Mouse (Mus musculus) C2C12 (cell line): ENCODE data around the gene Fam241b. TPM values are rescaled to one million over a fixed set of nuclear protein-coding genes. Genes with fewer than 3 reads are reported as not detected.

ENCODE experiments used
- H3K27me3 ChIP-seq: one replicate; pipeline ENCODE4 v1.6.1; 2011; ENCODE audit not compliant: control insufficient read depth, insufficient read depth, insufficient read length
- H3K36me3 ChIP-seq: one replicate; pipeline ENCODE4 v1.6.1; 2011; ENCODE audit not compliant: control insufficient read depth, insufficient read depth
- H3K4me3 ChIP-seq: one replicate; pipeline ENCODE4 v1.5.1; 2011; ENCODE audit warnings: mild to moderate bottlenecking, control low read depth; ENCODE audit not compliant: poor library complexity, insufficient read depth, severe bottlenecking
- H3K79me2 ChIP-seq: one replicate; pipeline ENCODE4 v1.6.1; 2011; ENCODE audit not compliant: control insufficient read depth, insufficient read depth
- H3K79me3 ChIP-seq: one replicate; pipeline ENCODE4 v1.6.1; 2011; ENCODE audit warnings: low read depth, control low read depth
- H3ac ChIP-seq: one replicate; pipeline ENCODE3; 2011; ENCODE audit warnings: low read depth; ENCODE audit not compliant: control insufficient read depth, insufficient read length
- CEBPB ChIP-seq: IDR thresholded peaks from one replicate; pipeline ENCODE4 v1.6.1; 2011; ENCODE audit warnings: low read depth, mild to moderate bottlenecking, control low read depth, moderate library complexity
- CTCF ChIP-seq: IDR thresholded peaks from one replicate; pipeline ENCODE4 v1.5.1; 2011; ENCODE audit not compliant: control insufficient read depth, insufficient read depth, insufficient read length
- FOSL1 ChIP-seq: IDR thresholded peaks from one replicate; pipeline ENCODE4 v1.8.0; 2011; ENCODE audit warnings: mild to moderate bottlenecking, low read length; ENCODE audit not compliant: poor library complexity, insufficient read depth, severe bottlenecking
- MAX ChIP-seq: IDR thresholded peaks from one replicate; pipeline ENCODE4 v1.6.1; 2011; ENCODE audit warnings: mild to moderate bottlenecking, control low read depth
- MYOD1 ChIP-seq: IDR thresholded peaks from one replicate; pipeline ENCODE4 v1.6.1; 2011; ENCODE audit warnings: low read depth; ENCODE audit not compliant: control insufficient read depth, insufficient read length
- MYOG ChIP-seq: IDR thresholded peaks from one replicate; pipeline ENCODE4 v1.6.1; 2011; ENCODE audit not compliant: control insufficient read depth, insufficient read length; ENCODE audit errors: extremely low read depth
- USF1 ChIP-seq: IDR thresholded peaks from one replicate; pipeline ENCODE4 v1.6.1; 2011; ENCODE audit warnings: low read depth, mild to moderate bottlenecking, control low read depth, moderate library complexity
- polyA plus RNA-seq: library from polyadenylated mRNA; unstranded; fragments of >200 nt; fragmentation: generic; extraction: Trizol; gene quantifications from one replicate; pipeline ENCODE4 v1.2.1, GENCODE M21; 2012; ENCODE audit warnings: missing spikeins

Fam241b gene
- polyA plus RNA-seq, 1 experiment = 1.9 TPM

GRCm38 (mm10) chr10:62172841-62173553, 29.3 kb upstream of the Fam241b start:
- Histone ChIP-seq H3K4me3 (no peak overlapping the region), H3ac (no peak overlapping the region), H3K36me3 (no peaks in the 10 kb centered on the region), H3K79me2 (no peaks in the 10 kb centered on the region), H3K79me3 (no peaks in the 10 kb centered on the region), H3K27me3 (no peaks in the 10 kb centered on the region)
- TF ChIP-seq CEBPB = no peak
- TF ChIP-seq CTCF = no peak
- TF ChIP-seq FOSL1 = no peak
- no peak for TF ChIP-seq MAX
- TF ChIP-seq MYOD1 = no peak
- no peak for TF ChIP-seq MYOG
- TF ChIP-seq USF1 = no peak

DNA sequence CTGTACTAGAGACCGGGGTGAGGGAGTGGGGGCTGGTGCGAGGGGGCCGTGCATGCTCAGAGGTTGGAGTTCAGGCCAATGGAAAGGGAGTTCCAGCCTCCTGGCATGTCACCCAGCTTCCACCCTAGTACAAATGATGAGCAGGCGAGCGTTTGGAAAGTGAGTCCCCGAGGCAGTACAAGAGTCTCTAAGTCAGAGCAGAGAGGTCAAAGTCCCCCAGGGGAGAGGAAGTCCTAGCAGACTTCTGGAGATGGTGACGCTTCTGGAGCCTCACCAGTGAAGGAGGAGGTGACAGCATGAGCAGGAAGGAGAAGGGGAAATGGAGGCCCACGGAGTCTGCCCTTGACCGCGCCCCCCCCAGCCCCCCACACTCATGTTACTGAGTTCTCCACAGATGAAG, 18.7 kb upstream of the Fam241b start:
- Histone ChIP-seq H3K79me3 (no peaks in the 10 kb centered on the region), H3K4me3 (no peak overlapping the region), H3K27me3 (peaks cover 44% of the 10 kb centered on the region), H3ac (no peak overlapping the region), H3K79me2 (no peaks in the 10 kb centered on the region), H3K36me3 (no peaks in the 10 kb centered on the region)
- TF ChIP-seq CTCF = no peak
- TF ChIP-seq FOSL1 = no peak
- no peak for TF ChIP-seq MYOD1
- TF ChIP-seq MYOG = no peak
- TF ChIP-seq CEBPB = no peak

DNA sequence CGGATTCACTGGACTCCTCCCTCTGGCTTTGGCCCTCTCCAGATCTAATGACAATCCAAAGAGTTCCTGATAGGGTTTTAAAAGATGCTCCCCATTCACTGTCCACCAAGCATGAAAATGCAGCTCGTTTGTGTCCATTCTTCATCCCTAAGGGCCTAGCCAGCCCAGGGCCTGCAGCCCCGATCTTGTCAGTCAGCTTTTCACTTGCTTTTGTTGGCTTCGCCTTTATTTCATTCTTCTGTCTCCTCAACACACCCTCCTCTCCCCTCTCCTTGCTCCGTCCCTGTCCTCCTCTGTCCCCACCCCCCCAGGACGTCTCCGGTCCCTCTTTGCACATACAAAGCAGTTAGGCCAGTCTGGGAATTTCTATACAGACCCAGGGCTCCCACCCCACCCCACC, 6.2 kb upstream of the Fam241b start:
- no peaks in the 10 kb centered on the region for H3K79me2 ChIP-seq
- H3K36me3 ChIP-seq = no peaks in the 10 kb centered on the region
- H3K4me3 ChIP-seq = no peak overlapping the region
- TF ChIP-seq CEBPB = no peak
- no peak for TF ChIP-seq MYOG
- no peak for TF ChIP-seq CTCF
- no peak for TF ChIP-seq MYOD1
- no peak for TF ChIP-seq MAX
- no peak for TF ChIP-seq FOSL1
- no peak for TF ChIP-seq USF1
- peaks cover 35% of the 10 kb centered on the region for H3K27me3 ChIP-seq
- no peak overlapping the region for H3ac ChIP-seq
- no peaks in the 10 kb centered on the region for H3K79me3 ChIP-seq

GRCm38 (mm10) chr10:62147466-62148248, 3.9 kb upstream of the Fam241b start:
- Histone ChIP-seq H3ac (no peak overlapping the region), H3K4me3 (no peak overlapping the region), H3K27me3 (peaks cover 43% of the 10 kb centered on the region), H3K79me3 (no peaks in the 10 kb centered on the region), H3K36me3 (no peaks in the 10 kb centered on the region), H3K79me2 (no peaks in the 10 kb centered on the region)
- no peak for TF ChIP-seq FOSL1
- TF ChIP-seq MYOG = no peak

GRCm38 (mm10) chr10:62145957-62146356, 2.2 kb upstream of the Fam241b start:
- no peak overlapping the region for H3ac ChIP-seq
- H3K36me3 ChIP-seq = no peaks in the 10 kb centered on the region
- no peak overlapping the region for H3K4me3 ChIP-seq
- no peak for TF ChIP-seq MAX
- no peak for TF ChIP-seq CEBPB
- TF ChIP-seq MYOG = no peak
- TF ChIP-seq USF1 = no peak
- no peak for TF ChIP-seq FOSL1
- TF ChIP-seq MYOD1 = no peak
- H3K79me3 ChIP-seq = no peaks in the 10 kb centered on the region
- H3K79me2 ChIP-seq = no peaks in the 10 kb centered on the region
- peaks cover 43% of the 10 kb centered on the region for H3K27me3 ChIP-seq

DNA sequence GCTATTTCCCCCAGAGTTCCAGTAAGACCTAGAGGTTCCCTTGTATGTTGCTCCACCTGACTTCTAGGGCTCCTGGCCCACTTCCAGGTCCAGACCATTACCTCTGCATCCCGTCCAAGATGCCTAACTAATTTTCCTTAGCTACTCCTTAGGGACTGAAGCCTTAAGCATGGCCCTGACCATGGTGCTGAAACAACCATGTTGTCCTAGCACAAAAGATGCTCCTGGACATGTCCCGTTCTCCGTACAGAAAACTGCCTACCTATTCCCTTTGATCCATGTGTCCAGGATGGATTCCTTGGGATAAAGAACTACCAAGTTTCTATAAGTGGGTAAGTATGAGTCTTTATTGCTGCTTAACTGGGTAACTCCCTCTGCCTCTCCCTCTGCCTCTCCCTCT, 5.7 kb downstream of the Fam241b start:
- Histone ChIP-seq H3K4me3 (no peak overlapping the region), H3K79me3 (no peaks in the 10 kb centered on the region), H3ac (no peak overlapping the region), H3K27me3 (peaks cover 15% of the 10 kb centered on the region), H3K36me3 (no peaks in the 10 kb centered on the region), H3K79me2 (no peaks in the 10 kb centered on the region)
- TF ChIP-seq CEBPB = no peak
- no peak for TF ChIP-seq USF1
- TF ChIP-seq MYOD1 = no peak
- TF ChIP-seq FOSL1 = no peak
- no peak for TF ChIP-seq MYOG
- TF ChIP-seq CTCF = no peak
- TF ChIP-seq MAX = no peak
